Mouse (Mus musculus) left cerebral cortex, postnatal 10 days (tissue): ENCODE measurements at regions not wholly inside any gene's neighbourhood (a gene's known extent, or its start where the extent isn't known, plus 50 kb on each side); places are given as distances from the start of the nearest gene placed in this dataset.
A peak's percentile ranks its signal among the peaks of the same experiment; 100 is the strongest.

Source experiments
- DNase-seq, 2 experiments: peaks; one replicate each; pipeline ENCODE4 v3.0.0; 2021 to 2022; ENCODE audit warnings: low spot score in 2 of 2, mixed read lengths in 1 of 2; ENCODE audit errors: extremely low spot score in 1 of 2
- intact Hi-C: fragments of 180-260 bp; cut with DNase I; formaldehyde crosslinking; loops from one replicate; pipeline ENCODE4 v1.15.1; 2025

GRCm38 (mm10) chr1:69247691-69248090 lies 139.8 kb upstream of the Erbb4 start:
- no peak for DNase-seq
- intact Hi-C loops, result no loop called here

DNA sequence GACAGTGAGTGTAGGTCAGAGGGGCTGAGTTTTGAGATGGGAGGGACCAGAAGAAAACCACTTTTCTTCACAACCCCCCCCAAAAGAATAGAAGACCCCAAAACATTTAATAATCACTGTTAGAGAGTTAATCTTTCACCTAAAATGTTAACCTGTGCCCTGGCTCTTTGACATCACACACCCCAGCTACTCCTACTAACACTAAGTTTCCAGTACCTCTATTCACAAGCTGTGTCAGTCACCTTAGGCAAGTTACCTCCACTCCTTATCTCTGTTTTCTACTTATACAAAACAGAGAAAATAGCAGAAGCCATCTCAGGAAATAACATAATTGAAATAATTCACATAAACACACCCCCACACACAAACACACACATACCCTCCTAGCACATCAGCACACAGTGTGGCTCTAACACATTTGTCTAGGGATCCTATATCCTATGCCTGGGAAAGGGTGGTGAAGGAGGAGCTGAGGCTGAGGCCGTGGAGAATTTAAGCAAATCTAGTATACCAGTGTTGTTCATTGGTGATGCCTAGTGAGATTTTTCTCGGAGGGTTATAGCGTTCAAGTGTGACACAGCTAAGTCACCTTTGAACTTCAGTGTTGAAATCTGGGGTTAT lies 134.5 kb upstream of the Erbb4 start:
- no peak for DNase-seq
- intact Hi-C loops, result loop anchor here (5.0 kb wide), 2 partner anchors 445 to 525 kb away; partner anchors contain the start of gene Ikzf2

DNA sequence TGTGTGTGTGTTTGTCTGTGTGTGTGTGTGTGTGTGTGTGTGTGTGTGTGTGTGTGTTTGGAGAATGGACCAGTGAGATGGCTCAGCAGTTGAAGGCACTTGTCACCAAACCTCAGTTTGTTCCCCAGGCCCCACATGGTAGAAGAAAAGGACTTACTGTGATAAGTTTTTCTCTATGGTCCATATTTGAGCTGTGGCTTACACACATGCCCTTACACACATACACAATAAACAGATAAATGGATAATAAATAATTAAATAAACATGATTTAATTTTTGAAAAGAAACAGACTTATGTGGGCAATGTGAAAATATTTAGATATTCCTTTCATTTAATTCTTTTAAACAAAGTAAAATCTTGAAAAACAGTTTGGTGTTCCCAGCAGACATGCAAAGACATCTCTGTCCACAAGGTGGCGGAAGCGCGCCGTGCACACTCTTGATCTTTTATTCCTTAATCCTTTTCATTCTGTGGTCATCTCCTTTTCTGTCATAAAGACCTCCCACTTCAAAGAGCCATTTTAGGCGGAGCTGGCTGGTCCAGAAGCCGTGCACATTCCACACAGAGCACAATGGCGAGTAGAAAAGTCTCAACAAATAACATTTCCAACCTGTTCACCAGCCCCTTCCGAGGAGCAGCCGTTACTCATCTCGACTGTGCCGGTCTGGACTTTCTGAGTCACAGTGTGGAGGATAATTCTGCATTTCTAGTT lies 133.8 kb upstream of the Erbb4 start:
- peak; percentile 56 to 67 for DNase-seq
- intact Hi-C loops, result loop anchor here (5.0 kb wide), 2 partner anchors 446 to 526 kb away; partner anchors contain the start of gene Ikzf2

DNA sequence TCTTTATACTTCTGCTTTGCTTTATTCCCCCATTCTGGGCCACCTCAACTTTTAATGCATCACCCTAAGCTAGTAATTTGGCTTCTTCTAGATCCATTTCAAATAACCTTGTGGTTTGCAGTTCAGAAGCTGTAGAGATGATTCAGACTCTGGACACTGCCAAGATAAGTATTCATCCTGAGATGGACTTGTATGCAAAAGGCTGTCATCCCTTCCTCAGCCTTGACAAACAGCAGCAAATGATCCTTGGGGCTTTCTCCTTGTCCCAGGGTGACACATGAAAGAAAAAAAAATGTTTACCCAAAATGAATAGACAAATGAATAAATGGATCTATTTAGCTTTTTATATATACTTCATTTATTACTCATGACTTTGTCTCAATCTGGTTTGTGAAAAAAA lies 120.0 kb upstream of the Erbb4 start:
- no peak for DNase-seq
- intact Hi-C loops, result no loop called here

- DNase-seq, result no peak
- intact Hi-C loops, result no loop called here
Observed at GRCm38 (mm10) chr1:69212896-69213500, 105.1 kb upstream of the Erbb4 start.

DNA sequence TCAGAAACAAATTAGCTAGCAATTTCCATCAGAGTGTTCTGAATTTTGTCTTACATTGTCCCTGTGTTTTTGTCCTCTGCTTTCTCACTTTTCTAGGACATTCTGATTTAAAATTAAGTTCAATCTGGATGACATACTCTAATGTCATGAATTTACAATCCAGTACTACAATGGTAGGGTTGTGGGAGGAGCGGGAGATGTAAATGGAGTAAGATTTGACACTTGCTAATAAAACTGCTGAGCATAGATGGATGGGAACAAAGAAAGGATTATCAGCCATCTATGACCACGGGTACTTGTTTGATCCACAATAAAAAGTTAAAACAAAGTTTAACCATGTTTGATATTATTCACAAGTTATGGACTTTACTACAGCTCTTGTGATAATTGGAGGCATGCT lies 94.9 kb upstream of the Erbb4 start:
- intact Hi-C loops, result no loop called here
- DNase-seq, result no peak

DNA sequence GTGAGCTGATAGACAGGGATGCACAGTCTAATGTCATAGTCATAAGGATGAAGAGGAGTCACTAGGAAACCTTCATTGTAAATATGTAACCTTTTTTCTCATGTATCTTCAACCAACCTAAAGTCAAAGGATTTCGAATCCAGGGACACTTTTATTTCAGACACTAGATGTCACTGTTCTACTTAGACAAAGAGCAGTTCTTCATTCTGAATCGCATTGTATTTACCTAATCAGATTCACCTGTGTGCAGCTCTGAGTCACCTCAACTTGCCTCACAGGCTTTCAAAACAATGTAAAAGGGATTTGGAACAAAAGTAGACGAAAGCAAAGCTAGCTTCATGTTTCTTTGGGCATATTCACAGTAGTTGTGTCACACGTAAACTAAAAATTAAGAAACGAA lies 57.3 kb upstream of the Erbb4 start:
- DNase-seq, result no peak
- intact Hi-C loops, result no loop called here
